Mouse (Mus musculus) ES-Bruce4 (cell line): Measurements from ENCODE around the gene 9530077C05Rik.

Source experiments
- CTCF ChIP-seq: IDR thresholded peaks from one replicate; pipeline ENCODE4 v1.8.1; 2011; ENCODE audit warnings: low read depth, low read length
- EP300 ChIP-seq: IDR thresholded peaks from 2 replicates; pipeline ENCODE4 v1.6.1; 2011; ENCODE audit warnings: low read depth, low read length; ENCODE audit not compliant: insufficient read depth
- POLR2A ChIP-seq: IDR thresholded peaks from one replicate; pipeline ENCODE4 v1.8.1; 2011; ENCODE audit warnings: low read length; ENCODE audit not compliant: insufficient read depth

DNA sequence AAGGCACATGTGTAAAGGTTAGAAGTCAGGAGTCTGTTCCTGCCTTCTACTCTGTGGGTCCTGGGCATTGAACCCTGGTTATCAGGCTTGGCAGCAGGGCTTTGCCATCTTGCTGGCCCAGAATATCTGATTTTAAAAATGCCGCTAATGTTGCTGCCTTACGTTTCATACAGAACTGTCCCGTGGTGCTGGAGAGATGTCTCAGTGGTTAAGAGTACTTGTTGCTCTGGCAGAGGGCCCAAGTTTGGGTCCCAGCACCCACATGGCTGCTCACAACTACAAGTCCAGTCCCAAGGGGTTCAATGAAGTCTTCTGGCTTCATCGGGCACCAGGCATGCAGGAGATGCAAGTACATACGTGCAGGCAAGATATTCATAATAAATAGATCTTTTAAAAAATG, 54.9 kb downstream of the 9530077C05Rik start:
- TF ChIP-seq CTCF (no peak), POLR2A (no peak), EP300 (no peak)
